Mouse (Mus musculus): ENCODE data around the gene Dnajb3.
"Not testable (repeated sequence)": the region's sequence is repeated elsewhere in the genome, so short reads cannot be mapped to it uniquely, and the experiment has no call there.

Dnajb3 gene

DNA sequence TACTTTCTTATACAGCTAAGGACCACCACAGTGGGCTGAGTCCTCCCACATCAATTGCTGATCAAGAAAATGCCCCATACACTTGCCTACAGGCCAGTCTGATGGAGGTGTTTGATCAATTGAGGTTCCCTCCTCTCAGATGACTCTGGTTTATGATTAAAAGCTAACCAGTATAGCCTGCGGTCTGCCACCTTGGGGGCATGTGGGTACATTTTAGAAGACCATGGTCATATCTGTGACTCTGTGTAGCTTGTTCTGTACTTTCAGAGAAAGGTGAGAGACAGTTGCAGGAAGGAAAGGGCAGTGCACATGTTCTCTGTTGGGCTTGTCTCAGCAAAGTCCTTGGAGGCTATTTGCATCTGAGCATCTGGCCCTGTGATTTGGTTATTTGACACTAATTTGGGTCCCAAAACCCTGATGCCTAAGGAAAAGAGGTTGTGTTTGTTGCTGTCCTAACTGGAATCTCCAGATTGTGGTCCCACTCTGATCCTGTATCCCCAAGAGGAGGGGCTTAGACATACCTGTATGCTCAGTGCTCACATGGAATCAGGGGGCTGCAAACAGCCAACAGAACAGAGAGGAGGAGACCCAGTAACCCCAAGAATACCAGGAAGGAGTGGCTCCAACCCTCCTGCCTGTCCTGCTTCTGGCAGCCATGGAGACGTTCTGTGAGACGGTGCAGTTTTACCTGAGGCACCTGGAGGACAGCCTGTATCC is 27.2 kb upstream of the Dnajb3 start:
- no peak for DNase-seq (ENCODE audit: extremely low read depth, low read depth)

DNA sequence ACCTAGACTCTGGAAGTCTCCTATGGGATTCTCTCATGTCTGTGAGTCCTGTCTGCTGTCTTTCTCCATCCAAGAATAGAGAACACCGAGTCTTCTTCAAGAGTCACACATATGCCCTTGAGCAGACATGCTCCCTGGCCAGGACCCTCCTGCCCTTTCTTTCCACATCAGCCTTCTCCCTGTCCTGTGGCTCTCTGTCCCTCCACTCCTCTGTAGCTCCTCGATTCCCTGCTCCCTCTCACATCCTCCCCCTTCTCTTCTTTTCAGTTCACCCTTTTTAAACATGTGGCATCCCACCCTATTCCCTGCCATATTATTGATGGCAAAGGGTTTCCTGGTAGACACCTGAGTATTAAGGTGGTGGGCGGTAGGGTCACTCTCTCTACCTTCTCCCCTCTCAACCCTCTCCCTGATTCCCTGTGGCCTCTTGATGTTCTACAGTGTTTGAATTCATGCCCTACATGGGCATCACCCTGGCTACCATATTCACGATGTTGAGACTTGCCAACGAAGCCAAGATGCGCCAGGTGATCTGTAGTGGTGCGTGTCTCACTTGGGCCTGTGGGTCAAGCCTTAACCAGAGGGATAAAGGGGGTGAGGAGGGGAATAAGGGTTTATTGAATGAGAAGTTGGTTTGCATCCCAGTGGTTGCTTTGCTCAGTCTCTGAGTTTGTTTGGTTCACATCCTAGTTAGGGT is 26.4 kb upstream of the Dnajb3 start:
- DNase-seq (ENCODE audit: extremely low read depth, low read depth): no peak

DNA sequence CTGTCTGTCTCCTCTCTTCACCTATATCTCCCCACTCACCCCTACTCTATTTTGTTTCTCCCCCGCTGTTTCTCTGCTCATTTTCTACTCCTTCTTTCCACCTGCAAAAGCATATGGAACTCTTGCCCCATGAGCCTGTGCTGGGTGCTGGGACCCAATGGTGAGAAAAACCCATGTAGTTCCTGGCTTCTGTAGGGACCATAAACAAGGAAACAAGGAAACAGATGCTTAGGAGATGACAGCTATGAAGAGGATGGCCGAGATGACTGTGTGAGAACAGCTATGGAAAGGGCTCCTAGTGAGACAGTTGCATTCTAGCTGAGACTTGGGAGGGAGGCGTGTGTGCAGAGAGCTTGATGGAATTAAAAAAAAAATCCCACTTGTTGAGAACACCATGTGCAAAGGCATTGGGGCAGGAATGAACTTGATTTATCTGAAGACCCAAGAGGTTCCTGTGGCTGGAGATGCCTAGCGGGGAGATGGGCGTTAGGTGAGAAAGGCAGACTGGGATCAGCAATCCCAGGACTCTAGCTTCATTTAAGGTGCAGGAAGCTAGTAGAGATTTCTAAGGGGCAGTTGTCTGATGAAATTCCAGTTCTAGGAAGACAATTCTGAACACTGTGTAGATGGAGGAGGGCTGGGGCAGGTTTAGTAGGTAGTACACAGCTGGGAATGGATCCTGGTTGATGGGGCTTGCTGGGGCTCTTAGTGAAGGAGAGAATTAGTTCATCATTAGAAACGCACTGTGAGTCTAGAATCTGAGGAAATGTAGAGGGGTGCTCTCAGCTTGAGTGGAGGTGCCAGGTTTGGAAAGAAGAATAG is 25.6 kb upstream of the Dnajb3 start:
- no peak for DNase-seq (ENCODE audit: extremely low read depth, low read depth)

DNA sequence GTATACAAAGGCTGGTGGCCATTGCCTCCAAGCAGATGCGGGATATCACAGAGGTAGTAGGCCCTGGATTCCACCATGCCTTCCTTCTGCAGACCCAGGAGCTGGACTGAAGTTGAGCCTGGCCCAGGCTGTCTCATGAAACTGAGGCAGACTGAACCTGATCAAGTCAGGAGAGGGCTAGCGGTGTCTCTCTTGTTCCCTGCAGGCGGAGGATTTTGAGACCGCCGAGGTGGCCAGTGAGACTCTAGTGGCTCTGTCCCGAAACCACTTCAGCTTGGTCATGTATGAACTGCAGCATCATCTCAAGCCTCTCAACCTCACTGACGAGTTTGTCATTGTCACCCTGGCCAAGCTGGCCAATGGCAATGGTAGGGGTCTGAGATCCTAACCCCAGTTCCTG is 24.8 kb upstream of the Dnajb3 start:
- DNase-seq (ENCODE audit: extremely low read depth, low read depth): no peak

DNA sequence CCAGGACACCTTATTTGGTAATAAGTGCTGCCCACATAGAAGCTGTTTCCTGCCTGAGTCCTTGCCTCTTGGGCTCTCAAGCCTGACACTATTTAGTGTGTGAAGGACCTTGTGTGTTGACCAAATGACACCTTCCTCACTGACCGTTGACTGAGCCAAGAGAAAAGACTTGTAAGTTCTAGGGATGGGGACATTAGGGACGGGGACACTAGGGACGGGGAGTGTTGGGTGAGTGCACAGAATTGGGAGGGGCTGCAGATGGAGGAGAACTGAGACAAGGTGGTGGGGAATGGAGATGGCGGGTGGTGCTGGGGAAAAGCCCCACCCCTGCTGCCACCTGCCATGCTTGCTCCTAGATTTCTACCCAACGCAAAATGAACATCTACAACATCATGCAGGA is 24.4 kb upstream of the Dnajb3 start:
- no peak for DNase-seq (ENCODE audit: extremely low read depth, low read depth)

DNA sequence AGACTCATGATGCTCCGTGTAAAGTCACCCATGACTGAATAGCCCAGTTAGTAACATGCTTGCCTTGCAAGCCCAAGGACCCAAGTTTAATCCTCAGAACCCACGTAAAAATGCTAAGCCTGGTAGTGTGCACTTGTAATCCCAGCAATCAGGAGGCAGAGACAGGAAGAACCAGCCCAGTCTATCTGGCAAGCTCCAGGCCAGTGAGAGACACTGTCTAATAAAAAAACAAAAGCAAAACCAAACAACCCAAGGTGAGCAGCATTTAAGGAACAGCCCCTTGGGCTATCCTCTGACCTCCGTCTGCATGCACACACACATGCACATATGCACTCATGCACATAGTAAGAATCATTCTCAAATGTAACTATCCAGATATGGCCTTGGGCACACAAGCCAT is 24.0 kb upstream of the Dnajb3 start:
- no peak for DNase-seq (ENCODE audit: extremely low read depth, low read depth)

DNA sequence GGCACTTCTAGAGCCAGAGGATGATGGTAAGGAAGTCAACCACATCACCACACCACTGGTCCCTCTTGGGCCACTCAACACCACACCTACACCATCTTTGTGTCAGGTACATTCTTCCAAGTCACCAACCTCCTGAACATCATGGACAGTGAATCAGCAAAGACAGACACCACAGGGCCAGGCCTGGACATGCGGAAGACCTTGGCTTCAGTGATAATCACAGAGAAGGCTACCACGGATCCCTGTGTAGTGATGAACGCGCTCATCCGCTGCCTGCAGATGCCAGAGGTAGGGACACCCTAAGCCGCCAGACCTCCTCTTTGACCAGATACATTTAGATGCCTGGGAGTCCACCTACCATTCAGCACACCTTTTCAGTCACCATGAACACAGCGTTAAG is 22.5 kb upstream of the Dnajb3 start:
- DNase-seq (ENCODE audit: extremely low read depth, low read depth): no peak

DNA sequence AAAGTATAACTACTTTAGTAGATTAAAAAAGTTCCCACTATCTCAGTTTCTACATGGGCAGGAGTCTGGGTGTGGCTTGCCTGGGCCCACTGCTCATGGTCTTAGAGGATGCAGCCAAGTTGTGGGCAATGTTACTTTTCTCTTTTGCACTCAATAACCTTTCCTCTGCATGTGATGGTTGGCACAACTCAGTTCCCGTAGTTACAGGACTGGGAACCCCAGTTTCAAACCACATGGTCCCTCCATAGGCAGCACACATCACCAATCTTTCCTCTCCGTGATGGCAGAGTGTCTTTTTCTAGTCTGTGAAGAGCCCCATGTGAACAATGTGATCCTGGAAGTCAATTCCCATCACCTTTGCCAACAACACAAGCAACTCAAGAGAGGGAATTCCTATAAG is 21.9 kb upstream of the Dnajb3 start:
- no peak for DNase-seq (ENCODE audit: extremely low read depth, low read depth)

DNA sequence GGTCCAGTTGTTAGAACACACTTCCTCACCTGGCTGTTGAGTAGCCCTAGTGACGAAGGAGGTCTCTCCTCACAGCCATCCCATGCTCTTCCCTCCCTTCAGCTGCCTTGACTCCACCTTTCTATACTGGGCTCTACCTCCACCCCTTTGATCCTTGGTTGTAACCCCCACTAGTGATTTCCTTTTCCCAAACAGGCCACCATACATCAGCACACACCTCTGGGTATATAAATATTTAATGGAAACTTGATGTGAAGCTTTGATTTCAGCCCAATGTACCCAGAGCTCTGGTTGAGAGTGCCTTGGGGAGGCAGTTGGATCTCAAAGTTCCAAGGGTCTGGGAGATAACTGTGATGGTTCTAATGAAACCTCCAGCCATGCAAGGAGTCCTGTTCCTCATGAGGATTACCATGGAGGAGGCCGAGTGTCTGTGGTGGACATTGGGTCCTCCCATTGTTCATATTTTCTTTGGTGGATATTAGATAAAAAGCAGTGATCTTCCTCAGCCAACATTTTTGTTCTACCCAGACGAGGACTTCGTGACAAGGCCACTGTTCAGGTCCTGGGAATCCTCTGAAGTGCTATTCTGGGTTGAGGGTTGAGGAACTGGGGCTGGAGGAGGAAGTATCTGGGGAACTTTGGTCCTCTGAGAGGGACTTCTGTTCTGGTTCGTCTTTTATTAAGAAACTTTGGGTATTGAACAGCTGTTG is 21.2 kb upstream of the Dnajb3 start, which contains the start of gene Mroh2a:
Gene Mroh2a, plus strand, starts transcription at position 317 of the 710 bp plus-strand sequence.
- no peak for DNase-seq (ENCODE audit: extremely low read depth, low read depth)

DNA sequence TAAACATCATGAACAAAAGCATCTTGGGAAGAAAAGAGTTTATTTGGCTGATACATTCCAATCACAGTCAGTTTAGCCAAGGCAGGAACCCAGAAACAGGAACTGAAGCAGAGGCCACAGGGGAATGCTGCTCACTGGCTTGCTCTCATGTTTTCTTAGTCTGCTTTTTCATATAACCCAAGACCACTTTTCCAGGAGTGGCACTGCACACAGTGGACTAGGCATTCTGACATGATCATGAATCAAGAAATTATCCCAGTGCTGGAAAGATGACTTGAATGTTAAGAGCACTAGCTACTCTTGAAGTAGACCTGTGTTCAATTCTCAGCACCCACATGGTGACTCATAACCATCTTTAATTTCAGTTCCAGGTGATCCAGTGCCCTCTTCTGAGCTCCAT is 20.2 kb upstream of the Dnajb3 start:
- no peak for DNase-seq (ENCODE audit: extremely low read depth, low read depth)

DNA sequence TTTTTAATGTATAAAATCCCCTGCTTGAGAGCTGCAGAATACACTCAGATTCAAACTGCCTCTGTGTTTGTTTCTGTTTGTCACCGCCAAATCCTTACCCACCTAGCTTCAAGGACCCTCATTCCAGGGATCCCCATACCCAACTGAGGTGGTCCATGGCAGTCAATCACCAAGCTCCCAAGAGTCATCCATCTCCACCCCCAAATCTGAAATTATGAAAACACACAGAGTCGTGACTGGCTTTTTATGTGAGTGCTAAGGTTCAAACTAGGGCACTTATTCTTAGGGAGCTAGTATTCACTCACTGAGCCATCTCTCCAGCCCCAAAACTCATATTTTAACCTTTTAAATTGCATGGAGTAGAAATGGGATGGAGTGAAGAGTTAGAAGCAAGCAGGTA is 19.7 kb upstream of the Dnajb3 start:
- not testable (repeated sequence) for DNase-seq (ENCODE audit: extremely low read depth, low read depth)

DNA sequence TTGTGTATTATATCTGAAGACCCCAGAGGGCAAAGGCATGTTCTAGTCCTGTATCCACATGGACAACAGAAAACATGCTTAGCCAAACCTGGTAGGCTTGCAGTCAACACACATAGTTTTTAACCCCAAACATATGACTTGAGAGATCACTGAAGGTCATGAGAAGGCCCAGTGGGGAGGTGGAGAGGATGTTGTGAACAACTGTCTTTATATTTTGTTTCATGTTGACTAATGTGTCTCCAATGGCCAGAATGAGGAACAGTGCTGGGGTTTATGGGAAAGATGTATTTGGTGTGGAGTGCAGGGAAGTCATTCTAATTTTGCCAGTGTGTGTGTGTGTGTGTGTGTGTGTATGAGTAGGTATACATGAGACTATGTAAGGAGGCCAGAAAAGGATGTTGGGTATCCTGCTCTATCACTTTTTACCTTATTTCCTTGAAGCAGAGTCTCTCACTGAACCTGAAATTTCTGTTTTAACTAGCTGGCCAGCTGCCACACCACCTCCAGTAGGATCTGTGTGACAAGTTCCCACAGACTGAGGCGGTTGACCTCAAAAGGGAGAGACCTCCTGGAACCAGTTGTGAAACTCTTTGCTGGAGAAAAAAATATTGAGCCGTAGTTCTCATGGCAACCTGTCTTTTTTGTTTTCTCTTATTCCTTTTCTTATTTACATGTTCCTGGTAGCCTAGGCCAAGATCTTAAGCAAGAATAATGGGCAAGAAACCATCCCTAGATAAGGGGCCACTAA is 18.6 kb upstream of the Dnajb3 start:
- no peak for DNase-seq (ENCODE audit: extremely low read depth, low read depth)

DNA sequence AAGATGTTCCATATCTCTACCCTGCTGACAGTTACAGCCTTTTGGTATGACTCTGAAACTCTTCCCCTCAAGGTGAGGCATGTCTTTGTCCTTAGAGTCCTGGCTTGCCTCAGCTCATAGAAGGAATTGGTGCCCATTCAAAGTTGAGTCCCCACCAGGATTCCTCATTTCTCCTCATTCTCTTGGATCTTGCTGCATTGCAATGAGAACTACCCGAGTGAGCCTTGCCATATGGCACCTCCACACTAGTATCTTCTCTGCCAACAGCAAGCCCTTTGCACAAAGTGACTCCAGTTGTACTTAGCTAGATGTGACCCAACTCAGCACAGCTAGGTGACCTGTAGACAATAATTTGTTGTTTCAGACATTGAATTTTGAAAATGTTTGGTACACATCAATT is 18.0 kb upstream of the Dnajb3 start:
- no peak for DNase-seq (ENCODE audit: extremely low read depth, low read depth)

DNA sequence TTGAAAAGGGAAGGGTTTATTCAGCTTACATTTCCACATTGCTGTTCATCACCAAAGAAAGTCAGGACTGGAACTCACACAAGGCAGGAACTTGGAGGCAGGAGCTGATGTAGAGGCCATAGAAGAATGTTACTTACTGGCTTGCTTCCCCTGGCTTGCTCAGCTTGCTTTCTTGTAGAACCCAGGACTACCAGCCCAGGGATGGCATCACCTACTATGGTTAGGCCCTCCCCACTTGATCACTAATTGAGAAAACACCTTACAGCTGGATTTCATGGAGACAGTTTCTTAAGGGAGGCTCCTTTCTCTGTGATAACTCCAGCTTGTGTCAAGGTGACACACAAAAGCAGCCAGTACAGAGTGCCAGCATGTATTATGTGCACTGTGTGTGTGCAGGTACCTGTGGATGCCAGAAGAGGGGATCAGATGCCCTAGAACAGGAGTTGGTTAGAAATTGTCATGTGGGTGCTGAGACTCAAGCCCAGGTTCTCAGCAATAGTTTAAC is 17.5 kb upstream of the Dnajb3 start:
- not testable (repeated sequence) for DNase-seq (ENCODE audit: extremely low read depth, low read depth)

DNA sequence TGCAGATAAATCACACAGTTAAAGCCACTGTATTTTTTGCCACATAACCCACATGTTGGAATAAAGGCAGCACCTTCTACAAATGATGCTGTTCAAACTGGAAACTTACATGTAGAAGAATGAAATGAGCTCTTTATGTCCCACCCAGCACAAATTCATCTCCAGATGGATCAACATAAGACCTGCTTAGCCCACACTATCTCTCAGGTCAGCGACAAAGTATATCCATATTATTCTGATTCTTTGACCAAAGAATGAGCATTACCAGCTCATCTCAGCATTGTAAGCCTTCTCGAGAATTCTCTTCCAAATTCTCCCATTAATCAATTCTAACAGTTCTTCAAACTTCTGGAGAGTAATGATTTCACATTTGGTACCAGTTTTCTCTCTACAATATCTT is 16.6 kb upstream of the Dnajb3 start:
- no peak for DNase-seq (ENCODE audit: extremely low read depth, low read depth)

DNA sequence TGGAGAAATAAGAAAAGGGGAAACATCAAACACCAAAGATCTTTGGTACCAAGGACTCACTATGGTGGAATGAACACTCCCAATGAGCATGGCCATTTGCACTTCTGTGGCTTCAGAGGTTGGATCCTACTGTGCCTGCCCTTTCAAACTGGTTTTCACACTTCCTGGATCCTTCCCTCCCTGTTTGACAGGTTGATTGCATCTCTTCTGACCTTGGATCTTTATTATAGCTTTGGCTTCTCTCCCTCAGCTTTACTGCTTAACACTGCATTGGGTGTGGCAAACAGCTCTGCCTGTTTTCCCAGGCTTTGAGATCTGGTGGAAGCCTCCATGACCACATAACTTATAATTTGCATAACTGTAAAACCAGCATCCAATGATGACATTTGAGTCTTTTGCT is 14.8 kb upstream of the Dnajb3 start:
- DNase-seq (ENCODE audit: extremely low read depth, low read depth): no peak

DNA sequence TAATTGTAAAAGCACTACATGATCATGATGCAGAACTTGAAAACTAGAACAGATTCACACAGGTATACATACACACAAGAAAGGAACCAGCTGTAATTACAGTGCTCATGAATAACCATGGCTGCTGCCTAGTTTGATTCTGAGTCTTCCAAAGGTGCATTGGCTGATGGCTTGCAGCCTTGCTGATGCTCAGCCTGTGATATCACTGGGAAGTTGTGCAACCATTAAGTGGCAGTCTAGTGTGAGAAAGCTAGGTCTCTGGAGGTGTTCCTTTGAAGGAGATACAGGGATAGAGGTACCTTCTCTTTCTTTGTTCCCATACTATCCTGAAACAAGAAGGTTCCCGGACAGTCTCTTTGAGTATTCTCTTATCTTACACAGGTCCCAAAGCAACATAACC is 13.5 kb upstream of the Dnajb3 start:
- DNase-seq (ENCODE audit: extremely low read depth, low read depth): no peak

DNA sequence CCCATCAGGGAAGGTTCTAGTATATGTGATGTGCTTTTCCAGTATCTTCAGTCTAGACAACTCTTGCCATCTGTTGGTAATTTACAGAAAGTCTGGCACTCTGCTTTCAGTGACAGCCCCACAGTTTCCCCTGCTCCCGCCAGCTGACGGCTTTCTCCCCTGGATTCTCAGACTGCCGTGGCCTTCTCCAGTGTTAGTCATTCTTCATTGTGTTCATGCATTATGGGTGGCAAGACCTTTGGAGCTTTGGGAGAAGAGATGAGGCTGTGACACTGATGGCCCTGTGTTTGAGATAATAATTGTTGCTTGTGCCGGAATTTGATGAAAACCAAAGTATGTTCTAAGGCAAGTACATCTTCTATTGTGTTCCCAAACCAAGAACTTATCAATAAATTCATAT is 13.0 kb upstream of the Dnajb3 start:
- DNase-seq (ENCODE audit: extremely low read depth, low read depth): no peak

DNA sequence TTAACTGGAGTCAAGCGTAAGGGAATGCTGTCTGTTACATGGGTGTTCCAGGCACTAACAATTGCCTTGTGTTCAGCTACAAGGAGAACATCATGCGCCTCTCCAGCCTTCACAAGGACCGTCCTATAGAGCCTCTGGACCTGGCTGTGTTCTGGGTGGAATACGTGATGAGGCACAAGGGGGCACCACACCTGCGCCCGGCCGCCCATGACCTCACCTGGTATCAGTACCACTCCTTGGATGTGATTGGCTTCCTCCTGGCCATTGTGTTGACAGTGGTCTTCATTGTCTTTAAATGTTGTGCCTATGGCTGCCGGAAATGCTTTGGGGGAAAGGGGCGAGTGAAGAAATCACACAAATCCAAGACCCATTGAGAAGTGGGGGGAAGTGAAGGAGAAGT is 12.5 kb upstream of the Dnajb3 start:
- no peak for DNase-seq (ENCODE audit: extremely low read depth, low read depth)

DNA sequence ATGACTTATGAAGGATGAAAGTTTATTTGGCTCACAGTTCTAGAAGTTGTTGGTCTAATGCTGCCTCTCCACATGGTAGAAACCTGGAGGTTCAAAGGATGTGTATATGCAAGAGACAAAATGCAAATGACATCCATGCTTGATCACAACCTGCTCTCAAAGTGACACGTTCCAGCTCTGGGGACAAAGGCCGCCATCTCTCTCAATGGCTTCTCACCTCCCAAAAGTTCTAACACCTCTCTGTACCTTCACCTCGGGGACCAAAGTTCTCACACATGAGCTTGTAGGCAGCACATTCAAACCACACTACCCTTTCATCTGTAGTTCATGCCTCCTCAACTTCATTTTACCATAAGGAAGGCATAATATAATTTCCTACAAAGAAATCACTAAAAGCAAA is 12.0 kb upstream of the Dnajb3 start:
- no peak for DNase-seq (ENCODE audit: extremely low read depth, low read depth)

DNA sequence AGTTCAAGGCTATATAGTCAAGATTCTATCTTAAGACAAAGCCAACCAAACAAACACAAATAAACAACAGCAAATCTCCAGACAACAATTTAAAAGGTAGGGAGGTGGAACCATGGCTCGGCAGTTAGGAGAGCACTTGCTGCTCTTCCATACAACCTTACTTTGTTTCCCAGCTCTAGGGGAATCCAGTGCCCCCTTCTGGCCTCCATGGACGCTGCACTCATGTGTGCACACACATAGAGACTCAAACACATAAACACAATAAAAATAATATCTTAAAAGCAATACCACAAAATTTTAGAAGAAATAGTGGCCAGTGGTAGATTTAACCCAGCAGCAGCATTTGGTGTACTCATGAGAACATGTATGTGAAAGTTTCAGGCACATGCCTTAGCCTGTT is 11.6 kb upstream of the Dnajb3 start:
- DNase-seq (ENCODE audit: extremely low read depth, low read depth): no peak
